Mouse (Mus musculus) forebrain, embryonic 13.5 days (tissue): ENCODE results near the gene Ern1. TPM values are rescaled to one million over a fixed set of nuclear protein-coding genes. Genes with fewer than 3 reads are reported as not detected.

Source experiments
- ATAC-seq: fragments of 200-750 bp; cut with Nextera tagmentation; 2 replicates; pipeline ENCODE4 v1.8.0; 2017
- H3K27ac ChIP-seq: fragments of 300-500 bp; sonication (generic); 2 replicates; pipeline ENCODE4 v1.5.1; 2015; ENCODE audit warnings: inconsistent platforms, mild to moderate bottlenecking, moderate library complexity
- H3K27me3 ChIP-seq: fragments of 300-500 bp; sonication (generic); 2 replicates; pipeline ENCODE4 v1.6.1; 2015; ENCODE audit warnings: mild to moderate bottlenecking, inconsistent platforms
- H3K36me3 ChIP-seq: fragments of 300-500 bp; sonication (generic); 2 replicates; pipeline ENCODE4 v1.6.1; 2015; ENCODE audit warnings: mild to moderate bottlenecking, inconsistent platforms; ENCODE audit not compliant: poor library complexity, severe bottlenecking
- H3K4me1 ChIP-seq: fragments of 300-500 bp; sonication (generic); 2 replicates; pipeline ENCODE4 v1.6.1; 2015; ENCODE audit warnings: inconsistent platforms
- H3K4me2 ChIP-seq: fragments of 300-500 bp; sonication (generic); 2 replicates; pipeline ENCODE4 v1.6.1; 2015; ENCODE audit warnings: inconsistent platforms, mild to moderate bottlenecking, moderate library complexity
- H3K4me3 ChIP-seq: fragments of 300-500 bp; sonication (generic); 2 replicates; pipeline ENCODE4 v1.5.1; 2015; ENCODE audit warnings: mild to moderate bottlenecking, inconsistent platforms
- H3K9ac ChIP-seq: fragments of 300-500 bp; sonication (generic); 2 replicates; pipeline ENCODE4 v1.6.1; 2015; ENCODE audit warnings: mild to moderate bottlenecking, inconsistent platforms
- H3K9me3 ChIP-seq: fragments of 300-500 bp; sonication (generic); replicated peaks from 2 replicates; pipeline ENCODE4 v1.6.1; 2016; ENCODE audit warnings: inconsistent platforms
- WGBS: fragments of 180-500 bp; shearing (Covaris S2); methylation state at CpG from one replicate; pipeline ENCODE4 v1.1.7; 2015; 5-methylcytosine and 5-hydroxymethylcytosine counted together
- polyA plus RNA-seq: library from polyadenylated mRNA; unstranded; fragments of >200 nt; fragmentation: Nextera tagmentation; extraction: Ambion mirVana; gene quantifications from 2 replicates; pipeline ENCODE4 v1.2.1, GENCODE M21; 2015

Gene Ern1
- polyA plus RNA-seq, 1 experiment from 2014 or later = 5.6 TPM

DNA sequence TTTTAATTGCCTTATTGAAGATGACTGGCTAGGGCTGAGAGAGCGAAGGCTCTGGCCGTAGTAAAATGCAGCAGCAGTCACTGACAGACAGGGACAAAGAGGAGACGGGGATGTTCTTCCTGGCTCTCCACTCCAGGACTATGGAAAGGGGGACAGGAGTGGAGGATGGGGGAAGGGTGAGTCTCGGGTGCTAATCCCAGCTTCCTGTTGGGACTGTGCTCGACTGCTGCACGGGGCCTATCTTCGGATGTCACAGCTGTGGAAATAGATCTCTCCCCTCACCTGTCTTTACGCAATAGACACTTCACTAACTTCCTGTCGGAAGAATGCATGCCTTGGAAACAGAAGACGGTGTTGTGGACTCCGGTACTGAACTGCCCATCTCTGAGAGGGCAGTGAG lies 113.7 kb downstream of the Ern1 start:
- ATAC-seq = no peak
- H3K9ac ChIP-seq = no peak overlapping the region; the same call in 1 of the 2 replicates
- WGBS = 58% methylated on average over 11 of the region's 11 CpGs
- H3K27me3 ChIP-seq = no peaks in the 10 kb centered on the region
- H3K9me3 ChIP-seq = no peaks in the 10 kb centered on the region
- no peak overlapping the region for H3K4me2 ChIP-seq
- H3K4me3 ChIP-seq = no peak overlapping the region
- H3K4me1 ChIP-seq = no peaks in the 10 kb centered on the region
- H3K36me3 ChIP-seq = no peaks in the 10 kb centered on the region
- no peak overlapping the region for H3K27ac ChIP-seq

DNA sequence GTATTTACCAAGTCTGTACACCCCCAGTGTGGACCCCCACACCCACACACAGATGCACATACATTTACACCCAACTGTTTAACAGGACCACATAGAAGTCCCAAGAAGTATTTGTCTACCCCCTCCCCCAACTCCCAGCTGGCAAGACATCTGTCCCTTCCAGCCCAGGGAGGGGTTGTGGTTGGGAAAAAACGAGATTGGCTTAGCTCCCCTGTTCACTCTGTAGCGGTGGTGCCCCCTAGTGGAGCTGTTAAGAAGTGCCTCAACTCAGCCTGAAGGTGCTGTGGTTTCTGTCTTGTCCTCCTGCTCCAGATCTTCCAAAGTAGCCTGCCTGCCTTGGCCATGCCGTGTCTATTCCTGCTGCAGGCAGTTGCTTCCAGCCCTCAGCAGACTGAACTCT lies 121.3 kb downstream of the Ern1 start:
- Histone ChIP-seq H3K27me3 (no peaks in the 10 kb centered on the region), H3K9me3 (no peaks in the 10 kb centered on the region), H3K4me3 (no peak overlapping the region), H3K4me1 (peaks cover 10% of the 10 kb centered on the region), H3K36me3 (no peaks in the 10 kb centered on the region), H3K4me2 (no peak overlapping the region), H3K27ac (no peak overlapping the region), H3K9ac (no peak overlapping the region)
- WGBS = 20% methylated on average over 3 of the region's 3 CpGs
- peak; percentile 43; the same call in 1 of the 2 replicates for ATAC-seq

DNA sequence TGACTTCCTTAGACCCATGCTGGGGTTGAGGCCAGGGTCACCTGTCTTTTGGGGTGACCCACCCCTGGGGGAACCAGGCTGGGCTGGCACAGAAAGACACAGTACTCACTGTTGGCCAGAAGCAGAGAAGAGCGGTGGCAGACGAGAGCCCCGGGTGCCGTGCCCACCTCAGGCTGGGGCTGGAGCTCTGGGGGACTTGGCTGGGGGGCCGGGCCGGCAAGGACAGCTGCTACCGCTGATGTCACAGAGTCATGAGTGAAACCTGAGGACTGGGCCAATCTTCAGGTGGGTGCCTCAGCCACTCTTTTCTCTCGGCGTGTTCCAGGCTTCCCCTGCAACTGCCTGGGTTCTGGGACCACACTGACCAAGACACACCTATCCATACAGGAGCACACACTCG lies 122.3 kb downstream of the Ern1 start, which contains the start of gene Prr29:
Gene Prr29, plus strand, starts transcription at position 107 of the 400 bp plus-strand sequence.
- Histone ChIP-seq H3K27ac (no peak within 1 kb of the TSS), H3K4me3 (no peak within 1 kb of the TSS), H3K4me1 (peaks cover 10% of the 10 kb centered on the region), H3K36me3 (no peaks in the 10 kb centered on the region), H3K9me3 (no peaks in the 10 kb centered on the region), H3K27me3 (no peaks in the 10 kb centered on the region), H3K4me2 (peak within 1 kb of the TSS; percentile 20; the same call in 1 of the 2 replicates), H3K9ac (0 out of 2 replicates have a peak within 1 kb of the TSS, but pooled peaks have one; percentile 26)
- 59% methylated on average over 10 of the region's 10 CpGs for WGBS
- no peak for ATAC-seq

DNA sequence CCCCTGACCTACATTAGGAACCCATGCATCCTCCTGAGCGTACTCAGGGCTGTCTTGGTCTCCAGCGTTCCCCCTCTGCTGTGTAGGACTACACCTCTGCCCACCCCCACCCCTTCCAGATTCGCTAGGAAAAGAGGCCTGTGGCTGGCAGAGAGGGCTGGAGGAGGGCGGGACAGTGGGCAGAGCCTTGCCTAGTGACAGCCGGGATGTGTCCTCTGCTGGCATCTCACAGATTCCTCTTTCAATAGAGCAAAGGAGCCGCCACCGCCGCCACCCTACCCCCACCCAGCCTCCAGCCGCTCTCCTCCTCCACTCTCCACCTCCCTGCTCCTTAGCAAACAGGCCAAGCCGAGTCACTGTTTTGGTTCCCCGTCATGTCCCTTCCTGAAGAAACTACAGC lies 122.9 kb downstream of the Ern1 start:
- H3K27ac ChIP-seq = no peak overlapping the region
- no peaks in the 10 kb centered on the region for H3K27me3 ChIP-seq
- no peak overlapping the region for H3K4me3 ChIP-seq
- H3K4me2 ChIP-seq = peak overlapping the region; percentile 20; the same call in 1 of the 2 replicates
- H3K9ac ChIP-seq = 0 out of 2 replicates have a peak overlapping the region, but pooled peaks have one; percentile 26
- no peaks in the 10 kb centered on the region for H3K9me3 ChIP-seq
- no peaks in the 10 kb centered on the region for H3K36me3 ChIP-seq
- ATAC-seq = no peak
- WGBS = 4% methylated on average over 11 of the region's 11 CpGs
- H3K4me1 ChIP-seq = peaks cover 10% of the 10 kb centered on the region

DNA sequence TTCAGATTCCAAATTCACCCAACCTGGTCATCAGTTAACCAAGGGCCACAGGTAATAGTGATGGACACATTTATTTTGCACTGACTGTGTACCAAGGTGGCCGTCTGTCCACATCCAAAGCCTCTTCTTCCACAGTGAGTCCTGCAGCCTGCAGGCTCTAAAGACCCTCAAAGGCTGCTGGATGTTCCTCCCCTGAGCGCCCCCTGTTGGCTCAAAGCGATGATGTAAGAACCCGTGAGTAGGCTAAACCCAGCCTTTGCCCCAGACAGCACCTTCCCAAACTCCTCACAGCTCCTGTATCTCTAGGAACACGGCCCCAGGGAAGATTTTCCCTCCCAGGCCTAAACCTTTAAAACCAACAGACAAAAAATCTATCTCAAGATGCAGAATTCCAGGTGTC lies 128.3 kb downstream of the Ern1 start:
- no peak overlapping the region for H3K9ac ChIP-seq
- ATAC-seq = no peak
- H3K4me2 ChIP-seq = no peak overlapping the region
- H3K9me3 ChIP-seq = no peaks in the 10 kb centered on the region
- no peaks in the 10 kb centered on the region for H3K27me3 ChIP-seq
- H3K4me3 ChIP-seq = no peak overlapping the region
- no peaks in the 10 kb centered on the region for H3K4me1 ChIP-seq
- H3K36me3 ChIP-seq = no peaks in the 10 kb centered on the region
- WGBS = 27% methylated on average over 5 of the region's 5 CpGs
- H3K27ac ChIP-seq = no peak overlapping the region

DNA sequence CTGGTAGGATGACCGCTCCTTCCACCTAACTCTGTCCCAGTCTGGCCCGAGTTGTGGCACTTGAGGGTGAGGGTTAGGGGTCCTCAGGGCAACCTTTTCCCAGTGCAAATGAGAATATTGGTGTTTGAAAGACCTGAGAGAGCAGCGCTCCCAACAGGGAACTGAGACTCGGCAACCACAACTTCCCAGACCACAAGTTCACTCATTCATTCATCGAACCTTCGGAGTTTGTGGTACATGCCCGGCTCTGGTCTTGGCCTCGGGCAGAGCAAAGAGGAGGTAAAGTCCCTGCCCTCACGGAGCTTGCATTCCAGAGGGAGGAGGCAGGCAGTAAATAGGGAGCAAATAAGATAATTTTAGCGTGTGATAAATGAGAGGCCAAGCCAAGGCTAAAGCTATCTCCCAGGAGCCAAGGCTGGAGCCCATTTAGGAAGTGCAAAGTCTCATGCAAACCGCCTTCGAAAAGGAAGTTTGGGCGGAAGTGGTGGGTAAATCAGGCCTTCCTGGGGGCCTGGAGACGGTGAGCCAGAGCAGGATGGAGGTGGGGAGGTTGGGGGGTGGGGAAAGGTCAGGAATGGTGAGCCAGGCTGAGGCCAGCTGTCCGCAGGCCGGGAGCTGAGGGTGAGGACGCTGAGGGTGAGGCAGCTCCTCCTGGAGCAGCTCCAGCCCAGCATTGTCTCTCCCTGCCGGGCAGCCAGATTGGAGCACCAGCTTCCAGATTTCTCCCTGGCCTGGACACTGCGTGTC lies 132.1 kb downstream of the Ern1 start:
- Histone ChIP-seq H3K27ac (no peak overlapping the region), H3K27me3 (no peaks in the 10 kb centered on the region), H3K36me3 (no peaks in the 10 kb centered on the region), H3K9ac (no peak overlapping the region), H3K4me3 (no peak overlapping the region), H3K4me1 (no peaks in the 10 kb centered on the region), H3K9me3 (no peaks in the 10 kb centered on the region), H3K4me2 (no peak overlapping the region)
- WGBS = 78% methylated on average over 19 of the region's 19 CpGs
- ATAC-seq = no peak

DNA sequence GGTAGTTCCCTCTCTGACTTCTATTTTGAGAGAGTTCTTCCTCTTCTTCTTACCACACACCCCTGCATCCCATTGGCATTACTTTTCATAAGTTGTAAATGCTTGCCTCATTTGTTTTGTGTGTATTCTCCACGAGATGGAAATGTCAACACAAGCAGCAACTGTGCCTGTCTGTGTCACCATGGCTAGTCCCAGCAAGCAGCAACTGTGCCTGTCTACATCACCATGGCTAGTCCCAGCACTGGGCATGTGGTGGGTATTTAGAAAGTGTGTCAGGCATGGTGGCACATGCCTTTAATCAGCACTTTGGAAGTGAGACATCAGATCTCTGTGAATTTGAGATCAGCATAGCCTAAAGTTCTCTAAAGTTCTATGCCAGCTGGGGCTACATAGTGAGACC lies 133.5 kb downstream of the Ern1 start:
- WGBS = 67% methylated on average over 1 of the region's 1 CpGs
- no peak for ATAC-seq
- Histone ChIP-seq H3K4me3 (no peak overlapping the region), H3K4me1 (no peaks in the 10 kb centered on the region), H3K4me2 (no peak overlapping the region), H3K36me3 (no peaks in the 10 kb centered on the region), H3K9me3 (no peaks in the 10 kb centered on the region), H3K27ac (no peak overlapping the region), H3K9ac (no peak overlapping the region), H3K27me3 (no peaks in the 10 kb centered on the region)

DNA sequence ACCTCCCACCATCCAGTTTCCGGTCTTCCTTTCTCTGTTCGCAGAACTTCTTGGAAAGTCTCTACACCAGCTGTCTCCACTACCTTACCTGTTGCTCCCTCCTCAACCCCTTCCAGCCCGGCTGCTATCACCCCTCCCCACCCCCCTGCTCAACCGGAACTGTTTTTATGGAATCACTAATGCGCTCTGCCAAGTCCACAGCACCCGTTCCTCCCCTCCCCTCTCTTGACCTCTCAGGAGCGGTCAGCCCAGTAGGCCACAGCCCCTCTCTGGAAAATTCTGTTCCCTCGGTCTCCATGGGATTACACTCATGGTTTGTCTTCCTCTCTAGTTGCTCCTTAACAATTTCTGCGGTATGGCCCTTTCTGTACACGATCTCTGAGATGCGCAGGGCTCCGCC lies 134.5 kb downstream of the Ern1 start, which contains the start of gene Scn4a:
Gene Scn4a, minus strand, starts transcription at position 101 of the 400 bp plus-strand sequence.
- Histone ChIP-seq H3K4me2 (no peak within 1 kb of the TSS), H3K4me1 (no peaks in the 10 kb centered on the region), H3K27me3 (no peaks in the 10 kb centered on the region), H3K36me3 (no peaks in the 10 kb centered on the region), H3K4me3 (no peak within 1 kb of the TSS), H3K27ac (no peak within 1 kb of the TSS), H3K9me3 (no peaks in the 10 kb centered on the region), H3K9ac (no peak within 1 kb of the TSS)
- ATAC-seq = no peak
- WGBS = 87% methylated on average over 12 of the region's 12 CpGs

DNA sequence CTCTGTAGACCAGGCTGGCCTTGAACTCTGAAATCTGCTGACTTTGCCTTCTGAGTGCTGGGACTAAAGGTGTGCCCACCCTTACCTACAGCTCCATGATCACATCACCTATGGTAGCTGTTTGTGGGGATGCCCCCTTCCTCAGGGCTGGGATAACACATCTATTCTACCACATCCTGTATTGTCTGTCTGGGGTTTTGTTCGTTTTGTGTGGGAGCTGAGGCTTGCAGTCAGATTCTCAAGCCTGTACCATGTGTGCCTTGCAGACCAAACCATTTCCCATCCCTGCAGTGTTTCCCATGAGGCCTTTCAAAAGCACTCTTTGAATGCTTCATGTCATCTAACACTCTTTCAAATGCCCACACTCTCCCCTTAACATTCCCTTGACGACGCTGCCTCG lies 135.7 kb downstream of the Ern1 start:
- Histone ChIP-seq H3K36me3 (no peaks in the 10 kb centered on the region), H3K9ac (no peak overlapping the region), H3K9me3 (no peaks in the 10 kb centered on the region), H3K4me3 (no peak overlapping the region), H3K27ac (no peak overlapping the region), H3K4me2 (no peak overlapping the region), H3K4me1 (no peaks in the 10 kb centered on the region), H3K27me3 (no peaks in the 10 kb centered on the region)
- 83% methylated on average over 4 of the region's 4 CpGs for WGBS
- no peak for ATAC-seq

DNA sequence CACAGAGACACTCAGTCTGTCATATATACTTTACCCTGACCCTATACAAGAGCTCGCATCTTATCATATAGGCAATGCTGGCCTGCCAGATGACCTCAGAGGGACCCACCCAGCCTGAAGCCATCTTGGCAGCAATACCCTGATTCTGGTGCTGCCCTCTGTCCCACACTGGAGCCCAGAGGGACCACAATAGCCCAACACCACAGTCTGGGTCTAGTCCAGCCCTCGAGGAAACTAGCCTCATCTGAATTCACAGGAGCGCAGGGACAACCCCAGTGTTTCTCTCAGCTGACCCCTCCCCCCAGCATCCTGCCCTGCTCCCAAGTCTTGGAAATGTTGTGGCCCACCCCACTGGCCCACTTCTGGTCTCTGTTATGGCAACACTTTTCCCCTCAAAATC lies 136.4 kb downstream of the Ern1 start:
- H3K36me3 ChIP-seq = no peaks in the 10 kb centered on the region
- H3K4me2 ChIP-seq = no peak overlapping the region
- H3K4me3 ChIP-seq = no peak overlapping the region
- WGBS = 67% methylated on average over 3 of the region's 3 CpGs
- H3K9me3 ChIP-seq = no peaks in the 10 kb centered on the region
- H3K4me1 ChIP-seq = no peaks in the 10 kb centered on the region
- H3K27ac ChIP-seq = no peak overlapping the region
- ATAC-seq = no peak
- no peak overlapping the region for H3K9ac ChIP-seq
- H3K27me3 ChIP-seq = no peaks in the 10 kb centered on the region

DNA sequence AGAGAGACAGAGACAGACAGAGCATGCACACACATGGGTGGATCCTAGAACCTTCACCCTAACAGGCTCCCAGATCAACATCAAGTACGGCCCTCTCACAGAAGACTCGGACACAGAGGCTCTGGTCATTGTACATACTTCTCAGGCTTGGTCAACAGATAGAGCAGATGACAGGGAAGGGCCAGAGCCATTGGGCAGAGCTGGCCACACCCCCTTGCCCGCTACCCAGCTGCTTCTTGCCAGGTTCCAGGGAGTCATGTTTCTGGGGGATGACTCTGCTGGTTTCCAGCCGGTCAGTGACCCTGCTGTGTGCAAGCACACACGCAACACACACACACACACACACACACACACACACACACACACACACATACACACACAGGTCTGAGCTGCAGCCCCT lies 136.8 kb downstream of the Ern1 start:
- no peak overlapping the region for H3K27ac ChIP-seq
- no peaks in the 10 kb centered on the region for H3K4me1 ChIP-seq
- ATAC-seq = no peak
- H3K4me2 ChIP-seq = no peak overlapping the region
- no peak overlapping the region for H3K9ac ChIP-seq
- no peaks in the 10 kb centered on the region for H3K27me3 ChIP-seq
- no peaks in the 10 kb centered on the region for H3K36me3 ChIP-seq
- 64% methylated on average over 5 of the region's 5 CpGs for WGBS
- H3K9me3 ChIP-seq = no peaks in the 10 kb centered on the region
- H3K4me3 ChIP-seq = no peak overlapping the region

DNA sequence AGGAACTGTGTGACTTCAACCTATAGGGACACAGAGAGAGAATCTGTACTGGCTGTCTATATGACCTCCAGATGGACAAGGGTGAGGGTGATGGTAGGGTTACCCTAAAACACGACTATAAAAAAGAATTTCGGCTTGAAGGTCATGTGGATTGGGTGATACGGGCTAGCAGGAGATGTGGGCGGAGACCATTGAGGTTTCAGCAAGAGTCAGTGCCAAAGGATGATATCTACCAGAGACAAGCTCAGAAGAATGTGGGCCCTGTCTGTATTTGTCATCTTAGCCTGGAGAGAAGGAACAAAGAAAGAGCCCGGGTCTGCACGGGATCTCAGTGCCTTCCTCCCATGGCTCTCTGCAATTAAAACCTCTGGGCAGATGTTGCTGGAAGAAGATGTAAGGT lies 137.9 kb downstream of the Ern1 start:
- H3K9ac ChIP-seq = no peak overlapping the region
- no peaks in the 10 kb centered on the region for H3K9me3 ChIP-seq
- WGBS = 92% methylated on average over 6 of the region's 6 CpGs

DNA sequence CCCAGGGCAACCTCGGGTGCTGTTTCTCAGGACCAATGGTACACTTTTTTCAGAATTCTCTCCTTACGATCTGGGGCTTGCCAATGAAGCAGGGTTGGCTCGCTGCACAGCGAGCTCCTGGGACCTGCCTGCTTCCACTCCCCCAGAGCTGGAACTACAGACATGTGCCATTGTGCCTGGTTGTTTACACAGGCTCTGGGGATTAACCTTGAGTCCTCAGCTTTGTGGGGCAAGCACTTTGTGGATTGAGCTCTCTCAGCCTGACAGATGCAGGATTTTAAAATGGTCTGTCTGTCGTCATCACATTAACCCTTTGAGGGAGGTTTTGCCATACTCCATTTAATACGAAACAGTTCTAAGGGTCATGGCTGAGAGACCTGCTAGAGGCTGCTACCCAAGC lies 142.7 kb downstream of the Ern1 start:
- H3K36me3 ChIP-seq = no peaks in the 10 kb centered on the region
- 42% methylated on average over 6 of the region's 6 CpGs for WGBS
- H3K9me3 ChIP-seq = no peaks in the 10 kb centered on the region
- H3K4me1 ChIP-seq = no peaks in the 10 kb centered on the region
- no peak overlapping the region for H3K4me2 ChIP-seq
- peak overlapping the region; percentile 16; the same call in 1 of the 2 replicates for H3K9ac ChIP-seq
- no peak for ATAC-seq
- H3K27ac ChIP-seq = no peak overlapping the region
- no peaks in the 10 kb centered on the region for H3K27me3 ChIP-seq
- H3K4me3 ChIP-seq = no peak overlapping the region

More for the DNA sequence above, 137.9 kb downstream of the Ern1 start:
- H3K4me3 ChIP-seq = no peak overlapping the region
- no peaks in the 10 kb centered on the region for H3K36me3 ChIP-seq
- H3K27me3 ChIP-seq = no peaks in the 10 kb centered on the region
- ATAC-seq = no peak
- H3K27ac ChIP-seq = no peak overlapping the region
- H3K4me1 ChIP-seq = no peaks in the 10 kb centered on the region
- no peak overlapping the region for H3K4me2 ChIP-seq
